In genomic region chr10:95264485-95265321, GRCm38 (mm10) we compare ENCODE assay signal across 8 mouse cellular contexts. TPM values are rescaled to one million over a fixed set of nuclear protein-coding genes. Genes with fewer than 3 reads are reported as not detected.
A peak's percentile ranks its signal among the peaks of the same experiment; 100 is the strongest.
DNase-seq lines count a peak whose midpoint lies in the region; ATAC-seq and TF ChIP-seq lines count a peak whose summit lies in the region.

No protein-coding gene starts in this region.

- TF ChIP-seq CTCF in intestine, postnatal 0 days (IDR thresholded peaks at IDR 0.05; ENCODE audit: low read depth), result no peak

- H3K4me2 ChIP-seq in intestine, postnatal 0 days (replicated peaks; ENCODE audit: low read depth), result peak overlapping the region; percentile 73
- peak overlapping the region; percentile 62 for H3K4me2 ChIP-seq in liver, embryonic 16.5 days (ENCODE audit: low read depth, low read length)
- peak overlapping the region; percentile 72 for H3K4me2 ChIP-seq in neural tube, embryonic 11.5 days (ENCODE audit: low read depth)

- H3K9ac ChIP-seq in intestine, postnatal 0 days (ENCODE audit: low read depth, low read length), result peak overlapping the region; percentile 50
- peak overlapping the region; percentile 39 for H3K9ac ChIP-seq in liver, embryonic 16.5 days (ENCODE audit: low read depth, low read length)
- H3K9ac ChIP-seq in neural tube, embryonic 11.5 days (ENCODE audit: low read length), result peak overlapping the region; percentile 41

- no peaks in the 10 kb centered on the region for H3K9me3 ChIP-seq in intestine, postnatal 0 days (ENCODE audit: control insufficient read depth)
- H3K9me3 ChIP-seq in liver, embryonic 16.5 days (replicated peaks; ENCODE audit: control insufficient read depth, low read length), result no peaks in the 10 kb centered on the region
- H3K9me3 ChIP-seq in neural tube, embryonic 11.5 days (ENCODE audit: control insufficient read depth, low read length), result no peaks in the 10 kb centered on the region

- DNase-seq in ovary, postnatal 10 days (ENCODE audit: low spot score), result peak; percentile 34
- no peak for DNase-seq in ovary, adult 18-20 months (ENCODE audit: low spot score)
- peak; percentile 68 for DNase-seq in embryo, embryonic 11 days
- peak; percentile 64 to 86 for DNase-seq in heart, adult 18-20 months
- peak; percentile 69 for DNase-seq in neural tube, embryonic 11.5 days (ENCODE audit: low spot score)
- DNase-seq in thymus, postnatal 10 days (ENCODE audit: low spot score in 2 of 2), result peak; percentile 35 to 52

- ATAC-seq in intestine, postnatal 0 days, result no peak
- ATAC-seq in liver, embryonic 16.5 days (ENCODE audit: low read depth), result peak; percentile 30; the same call in 1 of the 2 replicates
- ATAC-seq in neural tube, embryonic 11.5 days (ENCODE audit: insufficient read depth, low FRiP score, low TSS enrichment), result 0 out of 2 replicates have a peak, but pooled peaks have one; percentile 42

- WGBS in intestine, postnatal 0 days, result 17% methylated on average over 37 of the region's 37 CpGs
- WGBS in liver, embryonic 16.5 days (ENCODE audit: insufficient replicate concordance), result 8% methylated on average over 37 of the region's 37 CpGs
- WGBS in neural tube, embryonic 11.5 days, result 4% methylated on average over 37 of the region's 37 CpGs

- peaks cover 9% of the 10 kb centered on the region; the same call in 1 of the 2 replicates for H3K4me1 ChIP-seq in intestine, postnatal 0 days (replicated peaks; ENCODE audit: control insufficient read depth, insufficient read depth, low read length)
- H3K4me1 ChIP-seq in liver, embryonic 16.5 days (ENCODE audit: control insufficient read depth, low read depth, low read length), result peaks cover 5% of the 10 kb centered on the region
- H3K4me1 ChIP-seq in neural tube, embryonic 11.5 days (ENCODE audit: control insufficient read depth, insufficient read depth, low read length), result peaks cover 6% of the 10 kb centered on the region; the same call in 1 of the 2 replicates

- H3K4me3 ChIP-seq in intestine, postnatal 0 days (ENCODE audit: low read depth, low read length), result peak overlapping the region; percentile 41
- peak overlapping the region; percentile 54 for H3K4me3 ChIP-seq in liver, embryonic 16.5 days (ENCODE audit: low read depth, low read length)
- H3K4me3 ChIP-seq in neural tube, embryonic 11.5 days (ENCODE audit: low read depth, low read length), result peak overlapping the region; percentile 29

- H3K36me3 ChIP-seq in intestine, postnatal 0 days (ENCODE audit: control insufficient read depth, insufficient read depth), result no peaks in the 10 kb centered on the region; the same call in 1 of the 2 replicates
- H3K36me3 ChIP-seq in liver, embryonic 16.5 days (ENCODE audit: control insufficient read depth, insufficient read depth), result no peaks in the 10 kb centered on the region
- H3K36me3 ChIP-seq in neural tube, embryonic 11.5 days (ENCODE audit: control insufficient read depth, insufficient read depth, low read length), result no peaks in the 10 kb centered on the region

- H3K27me3 ChIP-seq in intestine, postnatal 0 days (replicated peaks; ENCODE audit: control insufficient read depth, insufficient read depth, low read length), result no peaks in the 10 kb centered on the region
- peaks cover 21% of the 10 kb centered on the region for H3K27me3 ChIP-seq in liver, embryonic 16.5 days (ENCODE audit: control insufficient read depth, insufficient read depth, low read depth, low read length)
- H3K27me3 ChIP-seq in neural tube, embryonic 11.5 days (ENCODE audit: control insufficient read depth, insufficient read depth, low read length), result peaks cover 3% of the 10 kb centered on the region; the same call in 1 of the 2 replicates

- peak overlapping the region; percentile 70 for H3K27ac ChIP-seq in intestine, postnatal 0 days (ENCODE audit: low read depth, low read length)
- H3K27ac ChIP-seq in liver, embryonic 16.5 days (ENCODE audit: low read length), result no peak overlapping the region; the same call in 1 of the 2 replicates
- H3K27ac ChIP-seq in neural tube, embryonic 11.5 days (ENCODE audit: low read depth, low read length), result no peak overlapping the region

RNA-seq across cellular contexts. Expression of gene Cradd, which starts 59.2 kb away (rescaled TPM):
- 1 to 10 TPM; 6.4 to 8.4 TPM for total RNA-seq in heart, adult 18-20 months (2021)
- 11.9 and 12.5 TPM in 2 replicates for polyA plus RNA-seq in intestine, postnatal 0 days (2015; fragmentation: Nextera tagmentation; extraction: Ambion mirVana)
- 4.2 and 4.4 TPM in 2 replicates for polyA plus RNA-seq in liver, embryonic 16.5 days (2015; fragmentation: Nextera tagmentation; extraction: Ambion mirVana)
- 12.5 and 14.0 TPM in 2 replicates for polyA plus RNA-seq in neural tube, embryonic 11.5 days (2014; fragmentation: Nextera tagmentation; extraction: Ambion mirVana)
